Mouse (Mus musculus) neural tube, embryonic 14.5 days (tissue): ENCODE measurements around the gene Gm7257. TPM values are rescaled to one million over a fixed set of nuclear protein-coding genes. Genes with fewer than 3 reads are reported as not detected.

Source experiments
- ATAC-seq: fragments of 200-750 bp; cut with Nextera tagmentation; 2 replicates; pipeline ENCODE4 v1.8.0; 2017; ENCODE audit warnings: low read depth, mild to moderate bottlenecking, moderate TSS enrichment, moderate library complexity
- H3K27ac ChIP-seq: fragments of 300-500 bp; sonication (generic); 2 replicates; pipeline ENCODE4 v1.5.1; 2014; ENCODE audit warnings: low read depth, mild to moderate bottlenecking, control low read depth, low read length, moderate library complexity, mixed read lengths
- H3K27me3 ChIP-seq: fragments of 300-500 bp; sonication (generic); 2 replicates; pipeline ENCODE4 v1.6.1; 2014; ENCODE audit warnings: low read length; ENCODE audit not compliant: control insufficient read depth, insufficient read depth
- H3K36me3 ChIP-seq: fragments of 300-500 bp; sonication (generic); 2 replicates; pipeline ENCODE4 v1.6.1; 2014; ENCODE audit warnings: low read length, mixed read lengths; ENCODE audit not compliant: control insufficient read depth, insufficient read depth
- H3K4me1 ChIP-seq: fragments of 300-500 bp; sonication (generic); 2 replicates; pipeline ENCODE4 v1.6.1; 2014; ENCODE audit warnings: low read length; ENCODE audit not compliant: control insufficient read depth, insufficient read depth
- H3K4me2 ChIP-seq: fragments of 300-500 bp; sonication (generic); 2 replicates; pipeline ENCODE4 v1.6.1; 2014; ENCODE audit warnings: mild to moderate bottlenecking, low read depth, low read length, control low read depth
- H3K4me3 ChIP-seq: fragments of 300-500 bp; sonication (generic); 2 replicates; pipeline ENCODE4 v1.5.1; 2014; ENCODE audit warnings: low read depth, low read length, control low read depth, mixed read lengths
- H3K9ac ChIP-seq: fragments of 300-500 bp; sonication (generic); replicated peaks from 2 replicates; pipeline ENCODE4 v1.6.1; 2014; ENCODE audit warnings: low read depth, mild to moderate bottlenecking, control low read depth, low read length, mixed read lengths
- H3K9me3 ChIP-seq: fragments of 300-500 bp; sonication (generic); 2 replicates; pipeline ENCODE4 v1.6.1; 2016; ENCODE audit warnings: low read length; ENCODE audit not compliant: control insufficient read depth
- WGBS: fragments of 180-500 bp; shearing (Covaris S2); extraction: QIAGEN DNeasy Blood & Tissue Kit; methylation state at CpG from one replicate; pipeline ENCODE4 v1.1.7; 2014; 5-methylcytosine and 5-hydroxymethylcytosine counted together
- polyA plus RNA-seq: library from polyadenylated mRNA; unstranded; fragments of >200 nt; fragmentation: Nextera tagmentation; extraction: Ambion mirVana; gene quantifications from 2 replicates; pipeline ENCODE4 v1.2.1, GENCODE M21; 2014

Gene Gm7257
- not detected in 2 replicates for polyA plus RNA-seq

DNA sequence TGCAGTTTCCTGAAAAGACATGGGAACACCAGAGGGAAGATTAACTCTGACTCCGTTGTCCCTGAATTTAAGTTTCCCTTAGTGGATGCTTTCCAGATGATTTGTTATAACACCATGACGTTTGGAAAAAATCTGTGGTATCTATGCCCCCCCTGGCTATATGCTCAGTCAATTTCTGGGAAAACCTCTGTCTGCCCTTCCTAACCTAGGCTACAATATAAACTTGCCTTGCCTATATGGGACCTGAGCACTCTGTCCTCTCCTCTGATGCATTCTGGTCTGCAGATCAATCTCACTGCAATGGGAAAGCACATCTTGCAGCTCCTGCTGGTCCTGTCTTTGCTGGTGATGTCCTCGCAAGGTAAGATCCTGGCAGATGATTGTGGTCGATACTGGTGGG is at the start of gene Gm7257:
Gm7257 (plus strand) TSS at position 301 of the 400 bp plus-strand sequence.
- H3K9ac ChIP-seq, result no peak within 1 kb of the TSS
- H3K27me3 ChIP-seq, result no peaks in the 10 kb centered on the region
- no peak within 1 kb of the TSS for H3K4me2 ChIP-seq
- WGBS, result 80% methylated on average over 4 of the region's 4 CpGs
- no peaks in the 10 kb centered on the region for H3K4me1 ChIP-seq
- H3K27ac ChIP-seq, result no peak within 1 kb of the TSS
- no peak within 1 kb of the TSS for H3K4me3 ChIP-seq
- H3K9me3 ChIP-seq, result 0 out of 2 replicates have a peak, but pooled peaks cover 3% of the 10 kb centered on the region
- ATAC-seq, result no peak
- H3K36me3 ChIP-seq, result no peaks in the 10 kb centered on the region

DNA sequence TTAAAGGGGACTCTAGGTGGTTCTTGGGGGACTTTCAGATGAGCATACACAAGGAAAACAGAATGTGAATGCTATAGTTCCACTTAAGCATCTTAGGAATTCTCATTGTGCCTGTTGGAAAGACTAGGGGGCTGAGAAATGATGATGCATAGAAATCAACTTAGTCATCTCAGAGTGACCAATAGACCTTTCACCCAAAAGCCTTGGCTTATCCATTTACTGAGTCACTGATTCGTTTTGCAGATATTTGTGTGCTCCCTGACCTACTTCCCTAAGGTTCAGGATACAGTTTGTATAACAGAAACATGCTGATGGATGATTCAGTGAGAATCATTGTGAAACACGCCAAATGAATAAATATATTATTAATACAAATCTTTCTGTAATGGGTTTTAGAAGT is 28.7 kb upstream of the Gm7257 start:
- H3K4me1 ChIP-seq, result no peaks in the 10 kb centered on the region
- H3K9me3 ChIP-seq, result peaks cover 3% of the 10 kb centered on the region; the same call in 1 of the 2 replicates
- H3K4me3 ChIP-seq, result no peak overlapping the region
- no peak overlapping the region for H3K4me2 ChIP-seq
- H3K9ac ChIP-seq, result no peak overlapping the region
- no peak overlapping the region for H3K27ac ChIP-seq
- H3K36me3 ChIP-seq, result no peaks in the 10 kb centered on the region
- ATAC-seq, result no peak
- H3K27me3 ChIP-seq, result no peaks in the 10 kb centered on the region
- WGBS, result 49% methylated on average over 2 of the region's 2 CpGs

DNA sequence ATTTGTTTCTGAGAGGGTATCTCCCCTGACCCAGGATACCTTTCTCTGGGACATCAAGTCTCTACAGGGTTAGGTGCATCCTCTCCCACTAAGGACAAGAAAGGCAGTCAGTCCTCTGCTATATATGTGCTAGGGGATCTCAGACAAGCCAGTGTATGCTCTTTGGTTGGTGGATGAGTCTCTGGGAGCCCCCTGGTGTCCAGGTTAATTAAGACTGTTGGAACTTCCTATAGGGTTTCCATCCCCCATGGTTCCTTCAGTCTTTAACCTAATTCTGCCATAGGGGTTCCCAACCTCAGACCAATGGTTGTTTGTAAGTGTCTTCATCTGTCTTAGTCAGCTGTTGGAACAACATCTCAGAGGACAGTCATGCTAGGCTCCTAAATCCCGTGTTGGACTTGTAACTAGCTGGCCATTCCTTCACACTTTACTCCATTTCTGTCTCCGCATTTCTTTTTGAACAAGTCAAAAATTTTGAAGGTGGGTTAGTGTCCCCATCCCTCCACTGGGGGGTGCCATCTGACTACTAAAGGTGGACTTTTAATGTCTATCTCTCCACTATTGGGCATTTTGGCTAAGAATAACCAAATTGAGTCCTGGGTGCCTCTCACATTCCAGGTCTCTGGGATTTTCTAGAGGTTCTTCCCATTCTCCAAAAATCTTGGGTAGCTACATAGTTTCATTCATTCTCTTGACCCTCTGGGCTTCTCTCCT is 3.5 kb downstream of the Gm7257 start:
- Histone ChIP-seq H3K4me2 (no peak overlapping the region), H3K36me3 (no peaks in the 10 kb centered on the region), H3K9me3 (no peaks in the 10 kb centered on the region), H3K9ac (no peak overlapping the region), H3K4me1 (no peaks in the 10 kb centered on the region), H3K4me3 (no peak overlapping the region), H3K27me3 (no peaks in the 10 kb centered on the region), H3K27ac (no peak overlapping the region)
- ATAC-seq, result no peak
- 51% methylated on average over 2 of the region's 2 CpGs for WGBS

DNA sequence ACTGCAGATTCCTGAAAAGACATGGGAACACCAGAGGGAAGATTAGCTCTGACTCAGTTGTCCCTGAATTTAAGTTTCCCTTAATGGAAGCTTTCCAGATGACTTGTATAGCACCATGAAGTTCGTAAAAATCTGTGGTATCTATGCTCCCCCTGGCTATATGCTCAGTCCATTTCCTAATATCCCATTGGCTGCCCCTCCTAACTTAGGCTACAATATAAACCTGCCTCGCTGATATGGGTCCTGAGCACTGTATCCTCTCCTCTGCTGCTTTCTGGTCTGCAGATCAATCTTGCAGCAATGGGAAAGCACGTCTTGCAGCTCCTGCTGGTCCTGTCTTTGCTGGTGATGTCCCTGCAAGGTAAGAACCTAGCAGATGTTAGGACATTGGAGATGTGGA is 43.7 kb downstream of the Gm7257 start, which contains the start of gene Gm9513:
Gm9513 (plus strand) TSS at position 301 of the 400 bp plus-strand sequence.
- no peaks in the 10 kb centered on the region for H3K4me1 ChIP-seq
- peaks cover 9% of the 10 kb centered on the region for H3K9me3 ChIP-seq
- WGBS, result 66% methylated on average over 3 of the region's 3 CpGs
- no peak within 1 kb of the TSS for H3K4me2 ChIP-seq
- ATAC-seq, result no peak
- H3K9ac ChIP-seq, result no peak within 1 kb of the TSS
- H3K36me3 ChIP-seq, result no peaks in the 10 kb centered on the region
- H3K4me3 ChIP-seq, result no peak within 1 kb of the TSS
- H3K27me3 ChIP-seq, result no peaks in the 10 kb centered on the region
- H3K27ac ChIP-seq, result no peak within 1 kb of the TSS

Other genes starting within 250 kb of the Gm7257 start
- not detected in 2 replicates for gene Gm9513, start 43.8 kb downstream of the Gm7257 start, polyA plus RNA-seq
- gene Gm5615, start 110.1 kb downstream of the Gm7257 start, polyA plus RNA-seq, result not detected in 2 replicates
- gene Gm17689, start 150.8 kb downstream of the Gm7257 start, polyA plus RNA-seq, result not detected in 2 replicates
- gene A630095E13Rik, start 211.5 kb downstream of the Gm7257 start, polyA plus RNA-seq, result not detected in 2 replicates